Mouse (Mus musculus) embryonic fibroblast, embryonic 13.5 days (primary cell): ENCODE data around the gene Lrp8.

Source experiments
- CTCF ChIP-seq: IDR thresholded peaks from 2 replicates; pipeline ENCODE4 v1.5.1; 2011; ENCODE audit warnings: mild to moderate bottlenecking, control low read depth, low read length, moderate library complexity, borderline replicate concordance; ENCODE audit not compliant: insufficient read depth
- POLR2A ChIP-seq: IDR thresholded peaks from 2 replicates; pipeline ENCODE4 v1.6.1; 2011; ENCODE audit warnings: low read depth, mild to moderate bottlenecking, control low read depth, low read length, moderate library complexity

GRCm38 (mm10) chr4:107900206-107900605, 98.1 kb downstream of the Lrp8 start:
- TF ChIP-seq POLR2A (no peak), CTCF (no peak)
